Mouse (Mus musculus) intestine, postnatal 0 days (tissue): ENCODE measurements at regions not wholly inside any gene's neighbourhood (a gene's known extent, or its start where the extent isn't known, plus 50 kb on each side); places are given as distances from the start of the nearest gene placed in this dataset.

Experiments used
- ATAC-seq: fragments of 200-750 bp; cut with Nextera tagmentation; 2 replicates; pipeline ENCODE4 v1.8.0; 2017; ENCODE audit warnings: mild to moderate bottlenecking, moderate TSS enrichment, moderate library complexity
- H3K27ac ChIP-seq: fragments of 300-500 bp; sonication (generic); 2 replicates; pipeline ENCODE4 v1.5.1; 2014; ENCODE audit warnings: mild to moderate bottlenecking, low read depth, low read length, moderate library complexity
- H3K27me3 ChIP-seq: fragments of 300-500 bp; sonication (generic); replicated peaks from 2 replicates; pipeline ENCODE4 v1.6.1; 2014; ENCODE audit warnings: low read length, mixed read lengths; ENCODE audit not compliant: control insufficient read depth, insufficient read depth
- H3K36me3 ChIP-seq: fragments of 300-500 bp; sonication (generic); 2 replicates; pipeline ENCODE4 v1.6.1; 2014; ENCODE audit warnings: mild to moderate bottlenecking, moderate library complexity; ENCODE audit not compliant: control insufficient read depth, insufficient read depth
- H3K4me1 ChIP-seq: fragments of 300-500 bp; sonication (generic); replicated peaks from 2 replicates; pipeline ENCODE4 v1.6.1; 2014; ENCODE audit warnings: antibody characterized with exemption, low read length, mixed read lengths; ENCODE audit not compliant: control insufficient read depth, insufficient read depth
- H3K4me2 ChIP-seq: fragments of 300-500 bp; sonication (generic); replicated peaks from 2 replicates; pipeline ENCODE4 v1.6.1; 2014; ENCODE audit warnings: low read depth, mild to moderate bottlenecking, moderate library complexity
- H3K4me3 ChIP-seq: fragments of 300-500 bp; sonication (generic); 2 replicates; pipeline ENCODE4 v1.5.1; 2014; ENCODE audit warnings: low read depth, low read length
- H3K9ac ChIP-seq: fragments of 300-500 bp; sonication (generic); 2 replicates; pipeline ENCODE4 v1.6.1; 2014; ENCODE audit warnings: mild to moderate bottlenecking, low read depth, low read length
- H3K9me3 ChIP-seq: fragments of 300-500 bp; sonication (generic); 2 replicates; pipeline ENCODE4 v1.6.1; 2016; ENCODE audit warnings: mixed run types; ENCODE audit not compliant: control insufficient read depth
- CTCF ChIP-seq: sonication (generic); IDR thresholded peaks from 2 replicates; pipeline ENCODE4 v1.5.1; 2016; ENCODE audit warnings: low read depth, mild to moderate bottlenecking, control low read depth, antibody characterized with exemption, moderate library complexity
- WGBS: fragments of 180-500 bp; shearing (Covaris S2); extraction: QIAGEN DNeasy Blood & Tissue Kit; methylation state at CpG from one replicate; pipeline ENCODE4 v1.1.7; 2014; 5-methylcytosine and 5-hydroxymethylcytosine counted together

DNA sequence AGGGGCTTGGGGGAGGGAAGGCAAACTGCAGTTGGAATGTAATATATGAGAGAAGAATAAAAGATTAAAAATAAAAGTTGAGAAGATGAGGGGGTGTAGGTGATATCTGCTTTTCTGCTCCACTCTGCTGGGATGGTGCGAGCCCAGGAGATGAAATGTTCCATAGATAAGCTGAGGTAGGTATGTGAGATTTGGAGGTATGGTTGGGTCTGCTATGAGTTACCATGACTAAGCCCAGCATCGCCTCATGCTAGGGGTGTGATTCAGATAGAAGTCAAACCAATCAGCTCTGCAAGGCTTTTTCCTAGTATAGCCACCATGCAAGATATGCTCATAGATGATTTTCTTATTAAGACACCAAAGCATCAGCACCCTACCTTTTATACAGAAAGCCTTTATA lies 312.3 kb downstream of the Nucb2 start:
- no peak overlapping the region for H3K4me3 ChIP-seq
- H3K4me2 ChIP-seq: no peak overlapping the region
- no peak for TF ChIP-seq CTCF
- H3K27me3 ChIP-seq: no peaks in the 10 kb centered on the region
- no peak for ATAC-seq
- H3K9me3 ChIP-seq: no peaks in the 10 kb centered on the region
- H3K27ac ChIP-seq: no peak overlapping the region
- no peak overlapping the region for H3K9ac ChIP-seq
- 92% methylated on average over 2 of the region's 2 CpGs for WGBS
- H3K4me1 ChIP-seq: no peaks in the 10 kb centered on the region
- H3K36me3 ChIP-seq: no peaks in the 10 kb centered on the region

DNA sequence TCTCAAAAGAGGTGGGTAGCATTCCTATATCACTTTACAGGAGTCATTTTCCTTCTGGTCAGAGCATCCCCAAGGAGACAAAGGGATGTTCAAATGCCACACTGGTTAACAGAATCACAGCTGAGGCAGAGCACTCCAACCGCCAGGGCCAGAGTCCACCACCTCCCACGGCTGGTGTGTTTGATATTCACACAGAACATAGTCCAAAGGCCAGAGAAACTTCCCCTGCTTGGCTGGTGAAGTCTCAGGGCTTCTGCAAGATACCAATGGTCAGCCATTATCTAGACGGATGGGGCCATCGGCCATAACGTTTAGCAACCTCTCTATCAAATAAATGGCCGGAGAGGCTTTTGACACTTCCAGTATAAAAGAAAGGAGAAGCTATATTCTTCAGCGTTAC lies 313.8 kb downstream of the Nucb2 start:
- no peaks in the 10 kb centered on the region for H3K9me3 ChIP-seq
- TF ChIP-seq CTCF: no peak
- no peaks in the 10 kb centered on the region for H3K36me3 ChIP-seq
- H3K9ac ChIP-seq: no peak overlapping the region
- ATAC-seq: no peak
- no peak overlapping the region for H3K4me2 ChIP-seq
- H3K27ac ChIP-seq: no peak overlapping the region
- H3K4me3 ChIP-seq: no peak overlapping the region
- H3K4me1 ChIP-seq: no peaks in the 10 kb centered on the region
- H3K27me3 ChIP-seq: no peaks in the 10 kb centered on the region
- WGBS: 62% methylated on average over 7 of the region's 7 CpGs

DNA sequence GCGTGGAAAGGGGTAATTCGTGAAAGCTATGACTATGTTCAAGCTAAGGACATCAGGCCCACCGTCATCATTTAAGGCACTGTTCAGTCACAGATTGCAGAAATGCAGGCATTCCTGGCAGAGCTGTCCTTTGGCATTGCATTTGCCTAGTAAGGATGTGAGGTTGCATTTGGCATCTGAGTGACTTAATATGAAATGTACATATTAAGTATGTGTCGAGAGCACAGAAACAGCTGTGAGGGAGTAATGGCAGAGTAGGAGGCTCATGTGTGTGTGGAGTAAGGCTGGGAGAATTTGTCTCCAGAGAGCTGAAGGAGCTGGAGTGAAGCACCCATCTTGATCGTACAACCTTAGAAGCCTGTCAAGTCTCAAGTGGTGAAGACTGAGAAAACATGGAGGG lies 316.4 kb downstream of the Nucb2 start:
- no peak for TF ChIP-seq CTCF
- WGBS: 86% methylated on average over 5 of the region's 5 CpGs
- no peak for ATAC-seq
- Histone ChIP-seq H3K9ac (no peak overlapping the region), H3K4me3 (no peak overlapping the region), H3K36me3 (no peaks in the 10 kb centered on the region), H3K27ac (no peak overlapping the region), H3K9me3 (no peaks in the 10 kb centered on the region), H3K4me2 (no peak overlapping the region), H3K4me1 (no peaks in the 10 kb centered on the region), H3K27me3 (no peaks in the 10 kb centered on the region)

DNA sequence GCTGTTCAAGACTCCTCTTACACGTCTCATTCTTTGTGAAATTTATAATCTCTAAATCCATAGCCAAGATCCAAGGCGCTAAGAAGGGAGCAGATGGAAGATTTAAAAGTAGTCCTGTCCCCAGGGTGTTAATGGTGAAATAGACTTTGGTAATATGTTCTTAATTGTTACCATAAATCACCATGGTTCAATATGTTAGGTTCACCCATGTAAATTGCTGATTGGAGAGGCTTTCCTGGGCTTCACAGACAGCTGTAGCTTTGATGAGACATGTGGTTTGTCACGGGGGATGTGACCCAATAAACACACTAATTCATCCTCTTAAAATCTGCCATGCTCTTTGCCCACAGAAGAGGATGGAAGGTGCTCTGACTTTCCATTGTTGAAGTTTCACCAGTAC lies 338.7 kb downstream of the Nucb2 start:
- H3K4me3 ChIP-seq: no peak overlapping the region
- H3K27me3 ChIP-seq: no peaks in the 10 kb centered on the region
- H3K4me2 ChIP-seq: no peak overlapping the region
- WGBS: 51% methylated on average over 3 of the region's 3 CpGs
- H3K36me3 ChIP-seq: no peaks in the 10 kb centered on the region
- no peaks in the 10 kb centered on the region for H3K4me1 ChIP-seq
- no peak for TF ChIP-seq CTCF
- no peaks in the 10 kb centered on the region for H3K9me3 ChIP-seq
- no peak overlapping the region for H3K27ac ChIP-seq
- H3K9ac ChIP-seq: no peak overlapping the region
- ATAC-seq: no peak

DNA sequence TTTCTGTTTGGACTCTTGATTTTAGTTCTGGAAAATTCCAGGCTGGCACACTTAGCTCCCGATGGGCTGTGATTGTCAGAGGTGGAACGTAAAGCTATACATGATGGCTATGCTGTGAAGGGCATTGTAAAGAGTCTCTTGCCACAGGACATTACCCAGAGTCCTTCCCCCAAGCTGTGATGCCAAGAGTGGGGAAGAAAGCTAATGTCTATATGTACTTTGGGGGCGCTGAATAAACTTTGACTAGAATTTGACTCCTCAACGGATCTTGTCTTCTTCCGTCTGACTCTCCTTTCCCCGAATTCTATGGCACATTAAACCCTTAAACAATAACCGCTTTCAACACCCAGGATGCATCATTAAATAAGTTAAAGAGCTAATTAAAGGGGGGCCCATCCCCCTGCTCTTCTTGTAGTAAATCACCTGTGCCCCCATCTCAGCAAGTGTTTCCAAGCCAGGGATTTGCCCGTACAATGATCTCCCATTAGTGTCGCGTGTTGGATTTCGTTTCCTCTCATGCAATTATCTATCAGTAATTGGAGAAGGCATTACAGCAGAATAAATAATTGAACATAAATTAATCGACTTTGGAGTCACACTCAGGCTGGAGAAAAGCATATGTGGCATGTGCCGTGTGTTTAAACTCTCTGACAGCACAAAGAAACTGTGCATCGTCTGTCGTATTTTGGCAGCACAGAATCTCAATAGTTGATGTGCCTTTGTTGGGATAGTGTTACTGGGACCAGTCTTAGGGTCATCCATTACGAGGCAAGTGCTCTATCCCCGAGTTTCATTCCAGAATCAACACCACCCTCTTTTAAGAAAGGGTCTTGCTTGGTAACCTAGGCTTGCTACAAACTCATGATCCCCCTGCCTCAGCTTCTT lies 343.9 kb downstream of the Nucb2 start:
- Histone ChIP-seq H3K9me3 (no peaks in the 10 kb centered on the region), H3K36me3 (no peaks in the 10 kb centered on the region), H3K4me1 (no peaks in the 10 kb centered on the region), H3K9ac (no peak overlapping the region), H3K4me3 (no peak overlapping the region), H3K27me3 (no peaks in the 10 kb centered on the region), H3K4me2 (no peak overlapping the region), H3K27ac (no peak overlapping the region)
- TF ChIP-seq CTCF: no peak
- ATAC-seq: no peak
- WGBS: 81% methylated on average over 17 of the region's 17 CpGs

DNA sequence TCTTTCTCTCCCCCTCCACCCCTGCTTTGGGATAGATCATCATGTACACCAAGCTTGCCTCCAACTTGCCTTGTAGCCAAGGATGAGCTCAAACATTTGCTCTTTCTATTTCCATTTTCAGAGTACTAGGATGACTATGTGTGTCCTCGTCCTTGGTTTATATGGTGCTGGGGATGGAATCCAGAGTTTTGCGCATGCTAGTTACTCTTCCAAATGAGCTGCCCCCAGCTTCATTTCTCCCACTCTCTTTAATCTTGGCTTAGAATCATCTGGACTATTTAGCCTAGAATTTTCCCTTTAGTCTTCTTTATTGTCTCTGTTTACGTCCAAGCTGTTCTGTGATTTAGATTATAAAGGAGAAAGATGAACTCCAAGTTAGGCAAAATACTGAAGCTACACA lies 349.2 kb downstream of the Nucb2 start:
- Histone ChIP-seq H3K4me3 (no peak overlapping the region), H3K9ac (no peak overlapping the region), H3K4me2 (no peak overlapping the region), H3K4me1 (no peaks in the 10 kb centered on the region), H3K27me3 (no peaks in the 10 kb centered on the region), H3K36me3 (no peaks in the 10 kb centered on the region), H3K9me3 (no peaks in the 10 kb centered on the region), H3K27ac (no peak overlapping the region)
- no peak for ATAC-seq
- no peak for TF ChIP-seq CTCF
- 83% methylated on average over 3 of the region's 3 CpGs for WGBS
